Mouse (Mus musculus): ENCODE results near the gene Gm11172. TPM values are rescaled to one million over a fixed set of nuclear protein-coding genes. Genes with fewer than 3 reads are reported as not detected.
A peak's percentile ranks its signal among the peaks of the same experiment; 100 is the strongest.

The Gm11172 gene
- polyA plus RNA-seq, 1 experiment from 2014 or later, result not detected

GRCm38 (mm10) chr16:10818579-10819135, 5.9 kb downstream of the Gm11172 start:
- 88% methylated on average over 4 of the region's 4 CpGs for WGBS
- H3K36me3 ChIP-seq (ENCODE audit: control insufficient read depth, insufficient read depth, low read length), result no peaks in the 10 kb centered on the region
- H3K27me3 ChIP-seq (replicated peaks; ENCODE audit: control insufficient read depth, insufficient read depth, low read length), result no peaks in the 10 kb centered on the region
- H3K27ac ChIP-seq (ENCODE audit: low read depth), result no peak overlapping the region
- no peak overlapping the region for H3K4me3 ChIP-seq (ENCODE audit: low read depth, low read length)
- ATAC-seq (replicated peaks; ENCODE audit: low FRiP score, low TSS enrichment, low read depth) (no peak), DNase-seq (ENCODE audit: low spot score) (no peak)
- no peaks in the 10 kb centered on the region; the same call in 1 of the 2 replicates for H3K4me1 ChIP-seq (replicated peaks; ENCODE audit: control insufficient read depth, insufficient read depth, low read length)
- no peaks in the 10 kb centered on the region for H3K9me3 ChIP-seq (ENCODE audit: control insufficient read depth, low read length)
- no peak overlapping the region for H3K4me2 ChIP-seq (ENCODE audit: low read length)
- H3K9ac ChIP-seq (ENCODE audit: low read length), result no peak overlapping the region

- no peak overlapping the region for H3K9ac ChIP-seq (ENCODE audit: low read length)
These were observed 7.3 kb downstream of the Gm11172 start for GRCm38 (mm10) chr16:10819966-10820365.

GRCm38 (mm10) chr16:10821387-10821786, 8.7 kb downstream of the Gm11172 start:
- Histone ChIP-seq H3K9me3 (ENCODE audit: control insufficient read depth, low read length) (no peaks in the 10 kb centered on the region), H3K4me1 (replicated peaks; ENCODE audit: control insufficient read depth, insufficient read depth, low read length) (no peaks in the 10 kb centered on the region; the same call in 1 of the 2 replicates), H3K9ac (ENCODE audit: low read length) (no peak overlapping the region), H3K4me2 (ENCODE audit: low read length) (no peak overlapping the region), H3K27ac (ENCODE audit: low read depth) (no peak overlapping the region), H3K4me3 (ENCODE audit: low read depth, low read length) (no peak overlapping the region), H3K36me3 (ENCODE audit: control insufficient read depth, insufficient read depth, low read length) (no peaks in the 10 kb centered on the region), H3K27me3 (replicated peaks; ENCODE audit: control insufficient read depth, insufficient read depth, low read length) (no peaks in the 10 kb centered on the region)
- WGBS, result 47% methylated on average over 4 of the region's 4 CpGs
- ATAC-seq (replicated peaks; ENCODE audit: low FRiP score, low TSS enrichment, low read depth), result 0 out of 2 replicates have a peak, but pooled peaks have one; percentile 32
- DNase-seq (ENCODE audit: low spot score), result no peak

More at GRCm38 (mm10) chr16:10819966-10820365, 7.3 kb downstream of the Gm11172 start:
- no peaks in the 10 kb centered on the region for H3K36me3 ChIP-seq (ENCODE audit: control insufficient read depth, insufficient read depth, low read length)
- DNase-seq (ENCODE audit: low spot score) (no peak), ATAC-seq (replicated peaks; ENCODE audit: low FRiP score, low TSS enrichment, low read depth) (no peak)
- no peak overlapping the region for H3K4me3 ChIP-seq (ENCODE audit: low read depth, low read length)
- no peak overlapping the region for H3K4me2 ChIP-seq (ENCODE audit: low read length)
- H3K4me1 ChIP-seq (replicated peaks; ENCODE audit: control insufficient read depth, insufficient read depth, low read length), result no peaks in the 10 kb centered on the region; the same call in 1 of the 2 replicates
- WGBS, result 72% methylated on average over 3 of the region's 3 CpGs
- H3K9me3 ChIP-seq (ENCODE audit: control insufficient read depth, low read length), result no peaks in the 10 kb centered on the region
- no peak overlapping the region for H3K27ac ChIP-seq (ENCODE audit: low read depth)
- no peaks in the 10 kb centered on the region for H3K27me3 ChIP-seq (replicated peaks; ENCODE audit: control insufficient read depth, insufficient read depth, low read length)

GRCm38 (mm10) chr16:10824536-10824935, 11.8 kb downstream of the Gm11172 start:
- WGBS, result 86% methylated on average over 1 of the region's 1 CpGs
- Histone ChIP-seq H3K27me3 (replicated peaks; ENCODE audit: control insufficient read depth, insufficient read depth, low read length) (no peaks in the 10 kb centered on the region), H3K4me3 (ENCODE audit: low read depth, low read length) (no peak overlapping the region), H3K4me2 (ENCODE audit: low read length) (no peak overlapping the region), H3K27ac (ENCODE audit: low read depth) (no peak overlapping the region), H3K9ac (ENCODE audit: low read length) (no peak overlapping the region), H3K4me1 (replicated peaks; ENCODE audit: control insufficient read depth, insufficient read depth, low read length) (no peaks in the 10 kb centered on the region; the same call in 1 of the 2 replicates), H3K36me3 (ENCODE audit: control insufficient read depth, insufficient read depth, low read length) (no peaks in the 10 kb centered on the region), H3K9me3 (ENCODE audit: control insufficient read depth, low read length) (no peaks in the 10 kb centered on the region)
- DNase-seq (ENCODE audit: low spot score) (no peak), ATAC-seq (replicated peaks; ENCODE audit: low FRiP score, low TSS enrichment, low read depth) (no peak)

GRCm38 (mm10) chr16:10825840-10826239, 13.1 kb downstream of the Gm11172 start:
- no peak overlapping the region for H3K9ac ChIP-seq (ENCODE audit: low read length)
- ATAC-seq (replicated peaks; ENCODE audit: low FRiP score, low TSS enrichment, low read depth) (no peak), DNase-seq (ENCODE audit: low spot score) (no peak)
- WGBS, result 79% methylated on average over 4 of the region's 4 CpGs
- H3K36me3 ChIP-seq (ENCODE audit: control insufficient read depth, insufficient read depth, low read length), result no peaks in the 10 kb centered on the region
- no peaks in the 10 kb centered on the region; the same call in 1 of the 2 replicates for H3K4me1 ChIP-seq (replicated peaks; ENCODE audit: control insufficient read depth, insufficient read depth, low read length)
- H3K27me3 ChIP-seq (replicated peaks; ENCODE audit: control insufficient read depth, insufficient read depth, low read length), result no peaks in the 10 kb centered on the region
- H3K4me2 ChIP-seq (ENCODE audit: low read length), result no peak overlapping the region
- H3K9me3 ChIP-seq (ENCODE audit: control insufficient read depth, low read length), result no peaks in the 10 kb centered on the region
- H3K4me3 ChIP-seq (ENCODE audit: low read depth, low read length), result no peak overlapping the region
- H3K27ac ChIP-seq (ENCODE audit: low read depth), result no peak overlapping the region

GRCm38 (mm10) chr16:10827269-10827668, 14.6 kb downstream of the Gm11172 start:
- DNase-seq (ENCODE audit: low spot score) (no peak), ATAC-seq (replicated peaks; ENCODE audit: low FRiP score, low TSS enrichment, low read depth) (no peak)
- 83% methylated on average over 9 of the region's 9 CpGs for WGBS

GRCm38 (mm10) chr16:10827766-10828460, 15.2 kb downstream of the Gm11172 start:
- ATAC-seq (replicated peaks; ENCODE audit: low FRiP score, low TSS enrichment, low read depth) (no peak), DNase-seq (ENCODE audit: low spot score) (no peak)
- no peaks in the 10 kb centered on the region for H3K4me1 ChIP-seq (replicated peaks; ENCODE audit: control insufficient read depth, insufficient read depth, low read length)
- H3K4me2 ChIP-seq (ENCODE audit: low read length), result no peak overlapping the region
- no peak overlapping the region for H3K9ac ChIP-seq (ENCODE audit: low read length)
- no peaks in the 10 kb centered on the region for H3K36me3 ChIP-seq (ENCODE audit: control insufficient read depth, insufficient read depth, low read length)
- H3K27me3 ChIP-seq (replicated peaks; ENCODE audit: control insufficient read depth, insufficient read depth, low read length), result no peaks in the 10 kb centered on the region
- no peak overlapping the region for H3K4me3 ChIP-seq (ENCODE audit: low read depth, low read length)
- H3K27ac ChIP-seq (ENCODE audit: low read depth), result no peak overlapping the region
- 77% methylated on average over 7 of the region's 7 CpGs for WGBS
- no peaks in the 10 kb centered on the region for H3K9me3 ChIP-seq (ENCODE audit: control insufficient read depth, low read length)

More at GRCm38 (mm10) chr16:10827269-10827668, 14.6 kb downstream of the Gm11172 start:
- no peaks in the 10 kb centered on the region for H3K27me3 ChIP-seq (replicated peaks; ENCODE audit: control insufficient read depth, insufficient read depth, low read length)
- no peaks in the 10 kb centered on the region for H3K9me3 ChIP-seq (ENCODE audit: control insufficient read depth, low read length)
- no peaks in the 10 kb centered on the region for H3K4me1 ChIP-seq (replicated peaks; ENCODE audit: control insufficient read depth, insufficient read depth, low read length)
- H3K4me2 ChIP-seq (ENCODE audit: low read length), result no peak overlapping the region
- no peaks in the 10 kb centered on the region for H3K36me3 ChIP-seq (ENCODE audit: control insufficient read depth, insufficient read depth, low read length)
- no peak overlapping the region for H3K9ac ChIP-seq (ENCODE audit: low read length)
- no peak overlapping the region for H3K4me3 ChIP-seq (ENCODE audit: low read depth, low read length)
- no peak overlapping the region for H3K27ac ChIP-seq (ENCODE audit: low read depth)

- Histone ChIP-seq H3K4me1 (replicated peaks; ENCODE audit: control insufficient read depth, insufficient read depth, low read length) (no peaks in the 10 kb centered on the region), H3K4me2 (ENCODE audit: low read length) (no peak overlapping the region), H3K9me3 (ENCODE audit: control insufficient read depth, low read length) (no peaks in the 10 kb centered on the region), H3K9ac (ENCODE audit: low read length) (no peak overlapping the region), H3K27ac (ENCODE audit: low read depth) (no peak overlapping the region), H3K4me3 (ENCODE audit: low read depth, low read length) (no peak overlapping the region), H3K27me3 (replicated peaks; ENCODE audit: control insufficient read depth, insufficient read depth, low read length) (no peaks in the 10 kb centered on the region), H3K36me3 (ENCODE audit: control insufficient read depth, insufficient read depth, low read length) (no peaks in the 10 kb centered on the region)
- DNase-seq (ENCODE audit: low spot score), result no peak
- no peak for ATAC-seq (replicated peaks; ENCODE audit: low FRiP score, low TSS enrichment, low read depth)
- 69% methylated on average over 4 of the region's 4 CpGs for WGBS
These were observed 15.7 kb downstream of the Gm11172 start for GRCm38 (mm10) chr16:10828461-10828805.

GRCm38 (mm10) chr16:10834542-10834910, 21.8 kb downstream of the Gm11172 start:
- ATAC-seq (replicated peaks; ENCODE audit: low FRiP score, low TSS enrichment, low read depth) (no peak), DNase-seq (ENCODE audit: low spot score) (no peak)
- Histone ChIP-seq H3K4me1 (replicated peaks; ENCODE audit: control insufficient read depth, insufficient read depth, low read length) (peaks cover 18% of the 10 kb centered on the region), H3K9ac (ENCODE audit: low read length) (peak overlapping the region; percentile 73), H3K4me3 (ENCODE audit: low read depth, low read length) (peak overlapping the region; percentile 46), H3K9me3 (ENCODE audit: control insufficient read depth, low read length) (no peaks in the 10 kb centered on the region), H3K4me2 (ENCODE audit: low read length) (peak overlapping the region; percentile 64), H3K36me3 (ENCODE audit: control insufficient read depth, insufficient read depth, low read length) (no peaks in the 10 kb centered on the region), H3K27me3 (replicated peaks; ENCODE audit: control insufficient read depth, insufficient read depth, low read length) (no peaks in the 10 kb centered on the region), H3K27ac (ENCODE audit: low read depth) (peak overlapping the region; percentile 82; the same call in 1 of the 2 replicates)
- 8% methylated on average over 12 of the region's 12 CpGs for WGBS

Data from intestine, embryonic 14.5 days (tissue).